Mouse (Mus musculus): ENCODE measurements around the gene Cstf2t.

- TF ChIP-seq CTCF (IDR thresholded peaks at IDR 0.05; ENCODE audit: low read depth) = no peak
- peak; percentile 49; the same call in 1 of the 2 replicates for TF ChIP-seq EP300 (IDR thresholded peaks at IDR 0.05; ENCODE audit: low read depth)
Measured at GRCm38 (mm10) chr19:31106835-31107554, 24.4 kb downstream of the Cstf2t start.
